Mouse (Mus musculus) midbrain, embryonic 10.5 days (tissue): ENCODE measurements around the gene Gdf1. TPM values are rescaled to one million over a fixed set of nuclear protein-coding genes. Genes with fewer than 3 reads are reported as not detected.

Experiments used
- DNase-seq: peaks from one replicate; pipeline ENCODE4 v3.0.0-alpha.2; 2017; ENCODE audit warnings: low spot score
- H3K27ac ChIP-seq: fragments of 300-500 bp; sonication (generic); replicated peaks from 2 replicates; pipeline ENCODE4 v1.5.1; 2016; ENCODE audit warnings: mild to moderate bottlenecking
- H3K27me3 ChIP-seq: fragments of 300-500 bp; sonication (generic); 2 replicates; pipeline ENCODE4 v1.6.1; 2016; ENCODE audit warnings: low read depth, mild to moderate bottlenecking; ENCODE audit not compliant: poor library complexity, severe bottlenecking
- H3K36me3 ChIP-seq: fragments of 300-500 bp; sonication (generic); 2 replicates; pipeline ENCODE4 v1.6.1; 2016; ENCODE audit warnings: mild to moderate bottlenecking, moderate library complexity
- H3K4me1 ChIP-seq: fragments of 300-500 bp; sonication (generic); 2 replicates; pipeline ENCODE4 v1.6.1; 2016
- H3K4me3 ChIP-seq: fragments of 300-500 bp; sonication (generic); 2 replicates; pipeline ENCODE4 v1.5.1; 2016; ENCODE audit warnings: mild to moderate bottlenecking, moderate library complexity
- H3K9me3 ChIP-seq: fragments of 300-500 bp; sonication (generic); replicated peaks from 2 replicates; pipeline ENCODE4 v1.6.1; 2016; ENCODE audit warnings: mild to moderate bottlenecking
- WGBS: fragments of 180-500 bp; shearing (Covaris S2); methylation state at CpG from one replicate; pipeline ENCODE4 v1.1.7; 2016; 5-methylcytosine and 5-hydroxymethylcytosine counted together
- polyA plus RNA-seq: library from polyadenylated mRNA; unstranded; fragments of >200 nt; fragmentation: Nextera tagmentation; extraction: Ambion mirVana; gene quantifications from 2 replicates; pipeline ENCODE4 v1.2.1, GENCODE M21; 2016

Gdf1 gene
- polyA plus RNA-seq, 1 experiment from 2014 or later = 5.7 TPM

DNA sequence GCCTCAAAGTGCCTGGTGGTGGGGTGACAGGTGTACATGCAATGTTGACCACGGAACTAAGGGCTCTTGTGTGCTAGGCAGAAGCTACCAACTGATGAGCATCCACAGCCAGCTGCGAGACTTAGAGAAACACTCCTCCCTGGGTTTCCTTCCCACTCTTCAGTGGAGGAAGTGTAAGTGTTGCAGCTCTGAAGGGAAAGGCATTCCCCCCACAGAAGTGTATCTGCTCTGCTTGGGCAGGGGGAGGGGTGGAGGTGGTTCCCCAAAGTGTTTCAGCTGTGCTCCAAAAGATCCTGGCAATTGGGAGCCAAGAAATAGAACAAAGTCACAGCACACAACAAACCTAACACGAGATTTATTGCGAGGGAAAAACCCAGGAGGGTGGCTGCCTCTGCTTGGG lies 24.4 kb downstream of the Gdf1 start:
- H3K36me3 ChIP-seq = peaks cover 22% of the 10 kb centered on the region
- H3K9me3 ChIP-seq = no peaks in the 10 kb centered on the region
- no peak for DNase-seq
- H3K27me3 ChIP-seq = no peaks in the 10 kb centered on the region; the same call in 1 of the 2 replicates
- peak overlapping the region; percentile 96 for H3K4me3 ChIP-seq
- H3K4me1 ChIP-seq = peaks cover 43% of the 10 kb centered on the region
- H3K27ac ChIP-seq = peak overlapping the region; percentile 92
- 74% methylated on average over 4 of the region's 4 CpGs for WGBS

DNA sequence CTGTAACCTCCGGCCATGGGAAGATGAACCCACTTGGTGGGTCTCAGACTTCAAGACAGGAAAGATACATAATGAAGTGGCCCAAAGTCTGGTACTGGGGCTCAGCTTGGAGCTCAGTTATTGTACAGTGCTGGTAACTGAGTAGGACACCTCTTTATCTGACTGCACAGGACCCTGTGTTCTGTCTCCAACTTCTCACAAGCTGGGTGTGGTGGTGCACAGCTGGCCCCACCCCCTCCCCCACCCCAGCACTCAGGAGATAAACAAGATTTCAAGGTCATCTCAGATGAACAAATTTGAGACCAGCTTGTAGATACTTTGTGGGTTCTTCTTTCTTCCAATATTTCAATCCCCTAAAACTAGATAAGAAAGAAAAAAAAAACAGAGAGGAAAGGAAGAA lies 26.5 kb downstream of the Gdf1 start:
- Histone ChIP-seq H3K27me3 (no peaks in the 10 kb centered on the region; the same call in 1 of the 2 replicates), H3K4me3 (no peak overlapping the region), H3K36me3 (peaks cover 1% of the 10 kb centered on the region; the same call in 1 of the 2 replicates), H3K4me1 (peaks cover 22% of the 10 kb centered on the region), H3K9me3 (no peaks in the 10 kb centered on the region), H3K27ac (no peak overlapping the region)
- no peak for DNase-seq
- WGBS = 84% methylated on average over 1 of the region's 1 CpGs

DNA sequence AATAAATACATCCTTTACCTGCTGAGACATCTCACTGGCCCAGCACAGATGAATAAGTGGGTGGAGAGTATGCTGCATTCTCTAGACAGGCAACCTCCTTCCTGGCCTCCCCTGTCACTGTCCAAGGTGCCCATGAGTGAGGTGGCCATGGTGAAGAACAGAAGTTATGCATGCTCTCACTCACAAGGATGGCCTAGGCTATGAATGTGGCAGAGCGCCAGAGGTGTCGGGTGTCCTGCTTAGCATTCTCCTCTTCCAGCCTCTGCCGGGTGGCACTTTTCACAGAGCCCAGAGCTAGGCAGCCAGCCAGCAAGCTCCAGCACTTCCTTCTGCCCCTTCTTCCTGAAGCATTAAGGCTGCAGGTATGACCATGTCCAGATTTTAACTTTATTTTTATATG lies 29.8 kb downstream of the Gdf1 start:
- no peak for DNase-seq
- 58% methylated on average over 3 of the region's 3 CpGs for WGBS
- Histone ChIP-seq H3K9me3 (no peaks in the 10 kb centered on the region), H3K36me3 (no peaks in the 10 kb centered on the region), H3K4me3 (no peak overlapping the region), H3K4me1 (peaks cover 17% of the 10 kb centered on the region), H3K27me3 (peaks cover 20% of the 10 kb centered on the region), H3K27ac (no peak overlapping the region)

DNA sequence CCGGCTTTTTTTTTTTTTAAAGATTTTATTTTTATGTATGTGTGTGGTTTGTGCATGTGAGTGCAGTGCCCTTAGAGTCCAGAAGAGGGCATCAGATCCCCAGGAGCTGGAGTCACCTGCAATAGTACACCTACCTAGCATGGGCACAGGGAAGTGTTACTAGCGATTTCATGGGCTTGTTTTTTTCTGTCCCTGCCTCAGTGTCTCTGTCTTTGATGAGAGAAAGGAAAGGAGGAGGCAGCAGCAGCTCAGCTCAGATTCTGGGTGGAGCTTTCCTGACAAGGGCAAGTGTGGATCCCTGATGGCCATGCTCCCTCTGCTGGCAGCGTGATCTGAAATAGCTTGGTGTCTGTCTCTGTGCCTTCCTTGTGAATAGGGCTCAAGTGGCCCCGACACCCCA lies 31.2 kb downstream of the Gdf1 start:
- no peak overlapping the region for H3K4me3 ChIP-seq
- H3K4me1 ChIP-seq = peaks cover 18% of the 10 kb centered on the region
- peaks cover 20% of the 10 kb centered on the region for H3K27me3 ChIP-seq
- no peaks in the 10 kb centered on the region for H3K36me3 ChIP-seq
- H3K27ac ChIP-seq = no peak overlapping the region
- H3K9me3 ChIP-seq = no peaks in the 10 kb centered on the region
- 44% methylated on average over 4 of the region's 4 CpGs for WGBS
- DNase-seq = no peak

DNA sequence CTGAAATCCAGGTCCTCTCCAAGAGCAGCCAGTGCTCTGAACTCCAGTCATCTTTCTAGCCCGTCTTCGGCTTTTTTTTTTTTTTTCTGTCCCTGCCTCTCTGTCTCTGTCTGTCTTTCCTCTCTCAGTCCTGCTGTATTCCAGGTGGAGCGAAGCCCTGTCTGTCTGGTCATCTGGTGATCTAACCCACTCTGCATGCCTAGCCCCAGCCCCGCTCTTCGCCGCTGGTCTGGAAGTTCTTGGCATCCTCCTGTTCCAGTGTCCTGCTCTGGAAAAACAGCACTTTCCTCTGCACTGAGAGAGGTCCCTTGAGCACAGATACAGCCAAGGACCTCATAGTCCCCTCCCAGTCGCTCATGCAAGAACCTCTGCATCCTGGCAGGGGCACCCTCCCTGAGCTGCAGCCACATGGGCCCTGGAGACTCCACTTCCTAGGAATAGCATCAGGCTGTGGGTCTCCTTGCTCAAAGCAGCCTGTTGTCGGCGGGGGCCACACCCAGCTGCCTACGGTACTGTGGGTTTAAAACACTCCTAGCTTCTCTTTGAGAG lies 31.9 kb downstream of the Gdf1 start:
- H3K4me1 ChIP-seq = peaks cover 18% of the 10 kb centered on the region
- no peaks in the 10 kb centered on the region for H3K9me3 ChIP-seq
- H3K4me3 ChIP-seq = no peak overlapping the region
- no peaks in the 10 kb centered on the region for H3K36me3 ChIP-seq
- 75% methylated on average over 10 of the region's 10 CpGs for WGBS
- H3K27ac ChIP-seq = no peak overlapping the region
- peaks cover 28% of the 10 kb centered on the region for H3K27me3 ChIP-seq
- no peak for DNase-seq

DNA sequence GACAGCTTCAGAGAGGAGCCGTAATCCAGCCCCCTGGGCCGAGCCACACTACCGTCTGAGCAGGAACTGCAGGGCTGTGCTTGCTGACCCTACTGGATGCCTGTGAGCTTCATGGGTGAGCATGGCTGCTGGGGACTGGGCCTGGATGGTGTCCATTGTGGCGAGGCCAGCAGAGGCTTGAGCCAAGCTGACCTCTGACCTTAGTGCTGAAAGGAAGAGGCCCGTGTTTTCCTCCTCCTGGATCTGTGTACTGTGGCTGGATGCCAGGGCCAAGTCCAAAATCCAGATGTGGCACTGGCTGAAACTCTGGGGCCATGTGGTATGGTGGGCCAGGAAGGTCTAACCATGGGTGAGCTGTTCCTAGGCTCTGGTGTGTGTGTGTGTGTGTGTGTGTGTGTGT lies 34.4 kb downstream of the Gdf1 start:
- Histone ChIP-seq H3K9me3 (no peaks in the 10 kb centered on the region), H3K27me3 (peaks cover 34% of the 10 kb centered on the region), H3K4me3 (no peak overlapping the region), H3K27ac (peak overlapping the region; percentile 46; the same call in 1 of the 2 replicates), H3K4me1 (peaks cover 18% of the 10 kb centered on the region), H3K36me3 (no peaks in the 10 kb centered on the region)
- no peak for DNase-seq
- 38% methylated on average over 5 of the region's 5 CpGs for WGBS

DNA sequence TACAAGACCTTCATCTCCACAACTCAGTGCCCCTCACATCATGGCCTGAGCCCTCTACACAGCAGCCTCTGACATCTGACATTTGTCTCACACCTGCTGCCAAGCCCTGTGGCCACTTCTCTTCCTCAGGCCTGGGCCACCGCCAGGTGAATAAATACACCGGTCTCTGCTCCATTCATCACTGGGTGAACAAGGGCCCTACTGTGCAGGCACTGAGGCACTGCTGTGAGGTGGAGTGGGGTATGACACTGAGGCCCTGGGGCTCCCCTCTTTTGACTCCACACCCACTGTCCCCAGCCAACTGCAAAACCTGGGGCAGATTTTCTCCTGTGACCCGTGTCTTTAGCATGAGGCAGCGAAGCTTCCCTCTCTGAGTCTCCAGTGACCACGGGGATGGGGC lies 37.0 kb downstream of the Gdf1 start:
- Histone ChIP-seq H3K27ac (no peak overlapping the region), H3K4me1 (peaks cover 18% of the 10 kb centered on the region), H3K9me3 (no peaks in the 10 kb centered on the region), H3K27me3 (peaks cover 48% of the 10 kb centered on the region), H3K4me3 (no peak overlapping the region), H3K36me3 (no peaks in the 10 kb centered on the region)
- 68% methylated on average over 5 of the region's 5 CpGs for WGBS
- DNase-seq = no peak

DNA sequence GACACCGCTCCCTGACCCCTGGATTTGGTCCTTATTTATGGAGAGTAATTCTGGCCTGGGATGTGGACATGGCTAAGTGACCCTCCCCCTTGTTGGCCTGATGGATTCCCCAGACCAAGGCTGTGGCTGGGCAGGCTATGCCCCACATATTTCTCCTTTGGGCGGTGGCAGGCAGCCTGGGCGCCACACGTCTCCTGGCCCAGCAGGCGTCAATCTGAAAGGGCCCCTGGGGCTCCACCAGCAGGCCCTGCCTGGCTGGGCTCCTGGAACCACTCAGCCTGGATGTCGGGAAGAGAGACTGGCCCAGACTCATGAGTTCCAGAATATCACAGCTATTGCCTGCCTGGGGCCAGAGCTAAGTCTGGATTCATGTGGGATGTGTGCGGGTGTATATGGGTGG lies 40.9 kb downstream of the Gdf1 start:
- H3K9me3 ChIP-seq = no peaks in the 10 kb centered on the region
- H3K27ac ChIP-seq = no peak overlapping the region
- peaks cover 70% of the 10 kb centered on the region for H3K27me3 ChIP-seq
- 71% methylated on average over 7 of the region's 7 CpGs for WGBS
- H3K36me3 ChIP-seq = no peaks in the 10 kb centered on the region
- peaks cover 24% of the 10 kb centered on the region for H3K4me1 ChIP-seq
- H3K4me3 ChIP-seq = no peak overlapping the region
- no peak for DNase-seq

DNA sequence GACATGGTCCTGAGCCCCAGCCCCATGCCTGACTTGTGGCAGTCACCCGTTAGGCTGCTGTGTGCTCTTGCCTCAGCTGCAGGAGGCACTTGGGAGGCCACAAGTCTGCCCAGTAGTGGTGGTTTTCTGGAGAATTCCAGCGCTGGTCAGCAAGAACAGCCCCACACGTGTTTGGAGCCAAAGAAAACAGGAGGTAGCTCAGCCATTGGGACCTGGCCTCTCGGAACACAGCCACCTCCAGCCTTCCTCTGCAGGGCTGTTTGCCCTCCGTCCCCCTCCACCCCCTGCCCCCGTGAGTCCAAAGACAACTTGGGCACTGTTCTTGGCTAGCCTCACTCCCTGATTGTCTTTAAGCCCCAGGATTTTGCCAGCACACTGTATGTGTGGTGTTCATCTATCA lies 42.3 kb downstream of the Gdf1 start:
- WGBS = 38% methylated on average over 6 of the region's 6 CpGs
- H3K27ac ChIP-seq = no peak overlapping the region
- no peak for DNase-seq
- no peak overlapping the region for H3K4me3 ChIP-seq
- peaks cover 36% of the 10 kb centered on the region for H3K4me1 ChIP-seq
- peaks cover 72% of the 10 kb centered on the region for H3K27me3 ChIP-seq
- no peaks in the 10 kb centered on the region for H3K36me3 ChIP-seq
- no peaks in the 10 kb centered on the region for H3K9me3 ChIP-seq

DNA sequence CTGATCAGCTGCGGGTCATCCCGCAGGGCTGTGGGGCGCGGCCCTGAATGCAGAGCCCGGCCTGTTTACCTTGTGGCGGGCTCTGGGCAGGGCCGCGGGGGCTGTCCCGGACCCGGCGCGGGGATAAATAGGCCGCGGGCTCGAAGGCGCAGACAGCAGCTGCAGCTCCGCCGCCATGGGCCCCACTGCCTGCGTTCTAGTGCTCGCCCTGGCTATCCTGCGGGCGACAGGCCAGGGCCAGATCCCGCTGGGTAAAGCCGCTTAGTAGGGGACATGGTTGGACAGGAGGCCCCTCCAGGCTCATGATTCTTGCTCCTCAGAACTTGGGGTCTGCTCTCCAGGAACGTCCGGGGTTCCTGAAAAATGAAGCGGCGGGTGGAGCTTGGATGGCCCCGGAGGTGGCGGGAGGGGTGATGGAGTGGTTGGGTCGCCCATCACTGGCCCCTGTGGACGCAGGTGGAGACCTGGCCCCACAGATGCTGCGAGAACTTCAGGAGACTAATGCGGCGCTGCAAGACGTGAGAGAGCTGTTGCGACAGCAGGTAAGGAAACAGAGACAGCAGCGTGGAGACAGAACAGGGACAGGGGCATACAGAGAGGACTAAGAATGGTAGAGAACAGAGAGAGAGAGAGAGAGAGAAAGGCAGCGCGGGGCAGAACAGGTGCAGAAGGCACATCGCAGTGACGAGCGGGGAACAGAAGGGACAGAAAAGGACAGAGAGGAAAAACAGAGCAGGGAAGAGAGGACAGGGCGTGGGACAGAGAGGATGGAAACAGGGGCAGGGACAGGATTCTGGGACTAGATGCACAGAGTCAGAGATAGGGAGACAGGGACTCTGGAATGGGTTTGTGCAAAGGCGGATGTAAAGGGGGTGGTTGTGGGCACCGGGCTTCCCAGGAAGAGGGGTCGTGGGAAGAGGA lies 44.0 kb downstream of the Gdf1 start, which contains the start of gene Comp:
Gene Comp (plus strand): TSS at position 162 of the 921 bp plus-strand sequence.
- H3K9me3 ChIP-seq = no peaks in the 10 kb centered on the region
- 3% methylated on average over 47 of the region's 47 CpGs for WGBS
- peaks cover 87% of the 10 kb centered on the region for H3K27me3 ChIP-seq
- H3K27ac ChIP-seq = no peak within 1 kb of the TSS
- peak; percentile 33 for DNase-seq
- H3K4me3 ChIP-seq = peak within 1 kb of the TSS; percentile 51
- H3K4me1 ChIP-seq = peaks cover 36% of the 10 kb centered on the region
- H3K36me3 ChIP-seq = no peaks in the 10 kb centered on the region

DNA sequence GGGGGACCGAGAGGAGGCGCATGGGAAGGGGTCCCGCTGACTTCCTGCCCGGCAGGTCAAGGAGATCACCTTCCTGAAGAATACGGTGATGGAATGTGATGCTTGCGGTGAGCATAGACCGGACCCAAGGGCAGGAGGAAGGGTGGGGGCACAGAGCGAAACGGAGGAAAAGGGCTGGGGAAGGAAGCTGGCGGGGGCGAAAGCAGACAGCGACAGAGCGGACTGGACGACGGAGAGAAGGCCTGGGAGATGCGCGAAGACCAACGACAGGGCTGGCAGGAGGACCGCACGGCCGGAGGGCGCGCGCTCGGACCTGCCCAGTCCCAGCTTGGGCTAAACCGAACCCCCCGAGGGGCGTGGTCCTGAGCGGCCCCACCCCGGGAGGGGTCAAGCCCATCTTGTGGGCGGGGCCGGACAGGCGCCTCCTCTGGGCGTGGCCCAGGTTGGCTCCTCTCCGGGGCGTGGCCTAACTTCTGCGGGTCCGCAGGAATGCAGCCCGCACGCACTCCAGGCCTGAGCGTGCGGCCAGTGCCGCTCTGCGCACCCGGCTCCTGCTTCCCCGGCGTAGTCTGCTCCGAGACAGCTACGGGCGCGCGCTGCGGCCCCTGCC lies 44.8 kb downstream of the Gdf1 start:
- DNase-seq = peak; percentile 68
- under 1% methylated on average over 53 of the region's 53 CpGs for WGBS

DNA sequence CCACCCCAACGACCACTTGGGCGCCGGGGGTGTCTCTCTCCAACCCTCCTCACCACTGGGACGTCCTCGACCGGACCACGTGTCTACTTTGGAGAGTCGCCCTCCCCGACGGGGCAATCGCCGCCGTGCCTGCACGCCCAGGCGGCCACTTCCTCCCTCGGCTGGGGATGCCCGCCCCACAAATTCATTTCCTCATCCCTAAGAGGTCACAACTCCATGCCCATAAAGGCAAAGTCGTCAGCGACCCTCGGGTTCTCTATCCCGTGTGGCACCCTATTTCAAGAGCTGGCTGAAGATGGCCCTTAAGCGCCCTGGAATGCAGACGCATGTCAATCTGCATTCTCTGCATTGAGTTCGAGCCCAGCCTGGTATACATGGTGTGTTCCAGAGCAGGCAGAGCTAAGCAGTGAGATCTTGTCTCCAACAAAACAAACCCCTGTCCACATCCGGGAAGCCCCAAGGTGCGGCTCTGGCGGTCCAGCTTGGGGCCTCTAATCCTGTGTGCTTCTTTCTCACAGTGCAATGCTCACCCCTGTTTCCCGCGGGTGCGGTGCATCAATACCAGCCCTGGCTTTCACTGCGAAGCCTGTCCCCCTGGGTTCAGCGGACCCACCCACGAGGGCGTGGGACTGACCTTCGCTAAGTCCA lies 45.7 kb downstream of the Gdf1 start:
- Histone ChIP-seq H3K4me1 (peaks cover 36% of the 10 kb centered on the region), H3K36me3 (no peaks in the 10 kb centered on the region), H3K27me3 (peaks cover 99% of the 10 kb centered on the region), H3K9me3 (no peaks in the 10 kb centered on the region), H3K4me3 (peak overlapping the region; percentile 51; the same call in 1 of the 2 replicates), H3K27ac (no peak overlapping the region)
- no peak for DNase-seq
- 7% methylated on average over 35 of the region's 35 CpGs for WGBS

More for the DNA sequence above, 44.8 kb downstream of the Gdf1 start:
- Histone ChIP-seq H3K27me3 (peaks cover 95% of the 10 kb centered on the region), H3K4me3 (peak overlapping the region; percentile 51), H3K27ac (no peak overlapping the region), H3K4me1 (peaks cover 36% of the 10 kb centered on the region), H3K9me3 (no peaks in the 10 kb centered on the region), H3K36me3 (no peaks in the 10 kb centered on the region)
